Mouse (Mus musculus) neural tube, embryonic 11.5 days (tissue): Measurements from ENCODE around the gene Rbm20. TPM values are rescaled to one million over a fixed set of nuclear protein-coding genes. Genes with fewer than 3 reads are reported as not detected.

Source experiments
- ATAC-seq: fragments of 200-750 bp; cut with Nextera tagmentation; 2 replicates; pipeline ENCODE4 v1.8.0; 2017; ENCODE audit warnings: moderate number of reproducible peaks, mild to moderate bottlenecking, moderate TSS enrichment, moderate library complexity; ENCODE audit not compliant: insufficient read depth, low FRiP score, low TSS enrichment
- DNase-seq: peaks from one replicate; pipeline ENCODE4 v3.0.0-alpha.2; 2015; ENCODE audit warnings: low spot score
- H3K27ac ChIP-seq: fragments of 300-500 bp; sonication (generic); 2 replicates; pipeline ENCODE4 v1.5.1; 2014; ENCODE audit warnings: low read depth, mild to moderate bottlenecking, low read length
- H3K27me3 ChIP-seq: fragments of 300-500 bp; sonication (generic); 2 replicates; pipeline ENCODE4 v1.6.1; 2014; ENCODE audit warnings: mild to moderate bottlenecking, low read length, mixed read lengths; ENCODE audit not compliant: control insufficient read depth, insufficient read depth
- H3K36me3 ChIP-seq: fragments of 300-500 bp; sonication (generic); 2 replicates; pipeline ENCODE4 v1.6.1; 2014; ENCODE audit warnings: mild to moderate bottlenecking, low read length, moderate library complexity, mixed read lengths; ENCODE audit not compliant: control insufficient read depth, insufficient read depth
- H3K4me1 ChIP-seq: fragments of 300-500 bp; sonication (generic); 2 replicates; pipeline ENCODE4 v1.6.1; 2014; ENCODE audit warnings: low read length, mixed read lengths; ENCODE audit not compliant: control insufficient read depth, insufficient read depth
- H3K4me2 ChIP-seq: fragments of 300-500 bp; sonication (generic); 2 replicates; pipeline ENCODE4 v1.6.1; 2014; ENCODE audit warnings: low read depth, mild to moderate bottlenecking, moderate library complexity
- H3K4me3 ChIP-seq: fragments of 300-500 bp; sonication (generic); 2 replicates; pipeline ENCODE4 v1.5.1; 2014; ENCODE audit warnings: low read depth, low read length
- H3K9ac ChIP-seq: fragments of 300-500 bp; sonication (generic); 2 replicates; pipeline ENCODE4 v1.6.1; 2014; ENCODE audit warnings: mild to moderate bottlenecking, low read length
- H3K9me3 ChIP-seq: fragments of 300-500 bp; sonication (generic); 2 replicates; pipeline ENCODE4 v1.6.1; 2016; ENCODE audit warnings: low read length; ENCODE audit not compliant: control insufficient read depth
- WGBS: fragments of 180-500 bp; shearing (Covaris S2); extraction: QIAGEN DNeasy Blood & Tissue Kit; methylation state at CpG from one replicate; pipeline ENCODE4 v1.1.7; 2014; 5-methylcytosine and 5-hydroxymethylcytosine counted together
- polyA plus RNA-seq: library from polyadenylated mRNA; unstranded; fragments of >200 nt; fragmentation: Nextera tagmentation; extraction: Ambion mirVana; gene quantifications from 2 replicates; pipeline ENCODE4 v1.2.1, GENCODE M21; 2014

Rbm20 gene
- polyA plus RNA-seq, 1 experiment from 2014 or later: 2.3 TPM

DNA sequence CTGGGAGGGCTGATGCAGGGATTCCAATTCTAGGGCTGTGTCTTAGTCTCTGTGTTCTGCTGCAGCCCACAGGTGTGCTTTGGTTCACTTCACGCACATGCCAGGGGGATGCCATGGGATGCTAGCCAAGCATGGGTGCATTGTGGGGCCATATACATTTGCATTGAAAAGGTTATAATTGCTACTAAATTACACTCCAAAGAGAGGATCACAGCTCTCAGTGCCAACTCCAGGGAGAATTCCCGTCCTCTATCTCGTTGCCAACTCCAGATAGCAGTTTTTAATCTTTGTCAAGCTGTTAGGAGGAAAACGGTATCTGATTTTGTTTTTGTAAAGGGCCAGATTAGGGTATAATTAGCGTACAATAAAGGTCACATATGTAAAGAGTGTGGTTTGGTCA is 178.7 kb downstream of the Rbm20 start:
- no peak overlapping the region for H3K27ac ChIP-seq
- no peak overlapping the region for H3K4me3 ChIP-seq
- ATAC-seq: no peak
- WGBS: 80% methylated on average over 5 of the region's 5 CpGs
- H3K36me3 ChIP-seq: no peaks in the 10 kb centered on the region
- no peaks in the 10 kb centered on the region for H3K9me3 ChIP-seq
- H3K4me1 ChIP-seq: peaks cover 7% of the 10 kb centered on the region
- H3K27me3 ChIP-seq: no peaks in the 10 kb centered on the region
- DNase-seq: no peak
- H3K4me2 ChIP-seq: no peak overlapping the region
- no peak overlapping the region for H3K9ac ChIP-seq

DNA sequence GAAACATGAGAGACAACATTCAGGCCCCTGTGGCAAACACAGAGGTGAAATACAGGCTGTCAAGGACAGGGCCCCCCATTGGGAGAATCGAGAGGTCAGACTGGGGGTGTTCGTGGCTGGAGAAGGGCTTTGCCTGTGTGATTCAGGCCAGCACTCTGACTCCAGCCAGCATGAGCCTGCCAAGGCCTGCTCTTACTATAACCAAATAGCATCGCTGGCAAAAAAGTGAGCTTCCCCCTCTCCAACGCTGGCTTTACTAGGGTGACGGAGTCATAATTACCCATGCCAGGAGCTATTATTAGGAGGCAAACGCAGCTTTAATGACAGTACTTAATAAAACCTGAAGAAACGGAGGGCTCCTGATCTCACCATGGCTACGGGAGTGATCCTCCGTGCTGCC is 179.7 kb downstream of the Rbm20 start:
- peaks cover 7% of the 10 kb centered on the region for H3K4me1 ChIP-seq
- no peaks in the 10 kb centered on the region for H3K27me3 ChIP-seq
- H3K4me3 ChIP-seq: no peak overlapping the region
- no peak overlapping the region for H3K27ac ChIP-seq
- no peak overlapping the region for H3K9ac ChIP-seq
- ATAC-seq (no peak), DNase-seq (no peak)
- no peaks in the 10 kb centered on the region for H3K36me3 ChIP-seq
- WGBS: 67% methylated on average over 9 of the region's 9 CpGs
- no peak overlapping the region for H3K4me2 ChIP-seq
- H3K9me3 ChIP-seq: no peaks in the 10 kb centered on the region

DNA sequence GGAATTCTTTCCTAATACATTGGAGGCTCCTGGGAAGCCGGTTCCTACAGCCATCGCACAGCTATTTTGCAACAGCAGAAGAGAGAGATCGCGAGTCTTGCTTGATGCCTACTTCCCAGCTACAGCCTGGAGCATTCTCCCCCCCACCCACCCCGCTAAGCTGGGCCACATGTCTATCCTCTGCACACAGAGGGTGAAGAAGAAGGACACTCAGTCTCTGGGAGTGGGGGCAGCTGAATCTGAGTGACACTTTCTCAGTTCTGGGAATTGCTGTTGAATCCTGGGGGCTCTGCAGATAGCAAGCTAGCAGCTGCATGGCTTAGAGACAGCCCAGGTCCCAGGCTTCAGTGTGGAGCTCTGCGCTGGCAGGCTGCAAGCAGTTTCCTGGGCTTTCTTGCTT is 180.9 kb downstream of the Rbm20 start:
- Histone ChIP-seq H3K9me3 (no peaks in the 10 kb centered on the region), H3K27ac (no peak overlapping the region), H3K9ac (no peak overlapping the region), H3K4me1 (peaks cover 2% of the 10 kb centered on the region; the same call in 1 of the 2 replicates), H3K4me3 (no peak overlapping the region), H3K36me3 (no peaks in the 10 kb centered on the region), H3K27me3 (no peaks in the 10 kb centered on the region), H3K4me2 (no peak overlapping the region)
- ATAC-seq: no peak
- DNase-seq: no peak
- WGBS: 89% methylated on average over 6 of the region's 6 CpGs

DNA sequence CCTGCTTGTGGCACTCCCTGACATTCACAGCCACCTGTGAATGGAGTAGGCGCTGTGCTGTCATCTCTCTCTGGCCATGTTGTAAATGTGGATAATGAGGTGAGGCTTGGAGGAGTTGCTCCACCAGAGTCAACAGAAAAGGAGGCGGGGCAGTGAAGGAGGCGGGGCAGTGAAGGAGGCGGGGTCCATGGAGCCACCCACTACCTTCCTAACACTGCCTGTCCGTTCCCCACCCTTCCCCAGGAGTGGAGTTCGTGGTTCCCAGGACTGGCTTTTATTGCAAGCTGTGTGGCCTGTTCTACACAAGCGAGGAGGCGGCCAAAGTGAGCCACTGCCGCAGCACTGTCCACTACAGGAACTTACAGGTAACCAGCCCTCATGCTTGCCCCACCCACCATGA is 182.0 kb downstream of the Rbm20 start:
- 18% methylated on average over 9 of the region's 9 CpGs for WGBS

DNA sequence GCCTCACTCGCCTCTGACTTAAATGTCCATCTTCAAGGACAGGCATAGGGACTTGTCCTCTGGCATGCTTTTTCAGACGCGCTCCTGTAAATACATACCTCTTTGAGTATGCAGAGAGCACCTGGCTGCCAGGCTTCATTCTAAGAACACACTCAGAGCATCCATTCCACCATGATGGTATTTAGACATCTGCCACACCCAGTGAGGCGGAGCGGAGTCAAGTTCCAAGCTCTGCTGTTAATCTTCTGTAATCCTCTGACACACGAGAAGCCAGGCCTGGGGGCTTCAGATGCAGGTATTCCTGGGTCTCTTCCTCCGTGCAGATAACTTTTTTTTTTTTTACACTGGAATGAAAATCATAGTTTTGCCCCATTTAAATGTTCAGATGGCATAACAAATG is 182.5 kb downstream of the Rbm20 start:
- H3K9me3 ChIP-seq: no peaks in the 10 kb centered on the region
- ATAC-seq (no peak), DNase-seq (no peak)
- H3K27ac ChIP-seq: no peak overlapping the region
- no peak overlapping the region for H3K4me2 ChIP-seq
- no peaks in the 10 kb centered on the region for H3K27me3 ChIP-seq
- no peak overlapping the region for H3K9ac ChIP-seq
- H3K4me3 ChIP-seq: no peak overlapping the region
- H3K4me1 ChIP-seq: no peaks in the 10 kb centered on the region
- H3K36me3 ChIP-seq: no peaks in the 10 kb centered on the region
- WGBS: 66% methylated on average over 7 of the region's 7 CpGs

More for the DNA sequence above, 182.0 kb downstream of the Rbm20 start:
- no peak overlapping the region for H3K27ac ChIP-seq
- no peak for DNase-seq
- H3K4me1 ChIP-seq: no peaks in the 10 kb centered on the region
- no peaks in the 10 kb centered on the region for H3K9me3 ChIP-seq
- no peaks in the 10 kb centered on the region for H3K36me3 ChIP-seq
- H3K9ac ChIP-seq: no peak overlapping the region
- H3K4me2 ChIP-seq: no peak overlapping the region
- no peak for ATAC-seq
- no peak overlapping the region for H3K4me3 ChIP-seq
- H3K27me3 ChIP-seq: no peaks in the 10 kb centered on the region

DNA sequence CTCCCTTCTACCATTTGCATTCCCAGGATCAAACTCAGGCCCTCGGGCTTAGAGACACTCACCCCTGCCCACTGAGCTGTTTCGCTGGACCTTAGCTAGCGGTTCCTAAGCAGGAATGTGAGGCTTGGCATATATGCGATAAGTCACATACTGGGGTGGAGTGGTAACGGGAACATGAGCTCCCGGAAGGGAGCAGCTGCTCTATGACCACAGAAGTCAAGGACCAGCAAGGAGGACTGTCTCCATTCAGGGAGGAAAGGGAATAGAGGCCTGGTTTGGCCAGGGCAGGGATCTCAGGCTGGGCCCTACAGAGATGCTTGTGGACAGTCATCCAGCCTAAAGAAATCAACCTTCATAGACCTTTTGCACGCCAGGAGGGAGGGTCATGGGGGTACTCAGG is 184.2 kb downstream of the Rbm20 start:
- DNase-seq (no peak), ATAC-seq (no peak)
- Histone ChIP-seq H3K4me2 (no peak overlapping the region), H3K9ac (no peak overlapping the region), H3K27me3 (no peaks in the 10 kb centered on the region), H3K4me3 (no peak overlapping the region), H3K27ac (no peak overlapping the region), H3K9me3 (no peaks in the 10 kb centered on the region), H3K4me1 (no peaks in the 10 kb centered on the region), H3K36me3 (no peaks in the 10 kb centered on the region)
- 80% methylated on average over 7 of the region's 7 CpGs for WGBS

DNA sequence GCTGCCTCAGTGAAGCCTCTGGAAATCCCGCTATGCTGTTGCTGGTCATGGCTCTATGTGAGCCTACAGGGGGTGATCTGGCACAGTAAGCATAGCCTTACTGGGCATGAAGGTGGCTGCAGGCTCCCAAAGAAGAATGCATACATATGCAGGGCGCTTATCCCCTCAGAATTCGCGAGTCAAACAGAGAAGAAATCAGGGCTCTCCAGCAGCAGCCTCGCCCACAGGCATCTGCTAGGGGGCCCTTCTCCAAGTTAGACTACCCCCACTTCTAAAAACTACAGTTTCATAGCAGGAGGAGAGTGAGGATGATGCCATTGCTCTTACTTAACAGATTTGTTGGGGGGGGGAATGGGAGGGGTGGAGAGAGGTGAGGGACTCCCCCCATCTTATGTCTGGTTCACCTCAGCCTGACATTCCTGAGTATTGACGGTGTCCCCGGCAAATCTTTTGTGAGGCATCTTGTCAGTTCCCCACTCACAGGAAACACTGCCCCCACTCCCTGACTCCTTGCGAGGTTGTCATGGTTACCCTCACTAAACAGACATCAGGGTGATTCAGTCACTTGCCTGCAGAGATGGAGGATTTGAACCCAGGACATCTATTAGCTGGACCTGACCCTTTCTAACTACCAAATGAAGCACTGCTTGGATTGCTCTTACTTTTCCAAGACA is 185.6 kb downstream of the Rbm20 start:
- Histone ChIP-seq H3K27ac (no peak overlapping the region), H3K27me3 (no peaks in the 10 kb centered on the region), H3K36me3 (no peaks in the 10 kb centered on the region), H3K4me2 (no peak overlapping the region), H3K9me3 (no peaks in the 10 kb centered on the region), H3K9ac (no peak overlapping the region), H3K4me1 (no peaks in the 10 kb centered on the region), H3K4me3 (no peak overlapping the region)
- DNase-seq (no peak), ATAC-seq (no peak)
- 80% methylated on average over 8 of the region's 8 CpGs for WGBS

DNA sequence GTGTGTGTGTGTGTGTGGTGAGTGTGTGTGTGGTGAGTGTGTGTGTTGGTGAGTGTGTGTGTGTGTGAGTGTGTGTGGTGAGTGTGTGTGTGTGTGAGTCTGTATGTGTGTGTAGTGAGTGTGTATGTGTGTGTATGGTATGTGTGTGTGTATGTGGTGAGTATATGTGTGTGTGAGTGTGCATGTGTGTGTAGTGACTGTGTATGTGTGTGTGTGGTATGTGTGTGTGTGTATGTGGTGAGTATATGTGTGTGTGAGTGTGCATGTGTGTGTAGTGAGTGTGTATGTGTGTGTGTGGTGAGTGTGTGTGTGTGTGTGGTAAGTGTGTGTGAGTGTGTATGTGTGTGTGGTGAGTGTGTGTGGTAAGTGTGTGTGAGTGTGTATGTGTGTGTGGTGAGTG is 190.1 kb downstream of the Rbm20 start:
- no peaks in the 10 kb centered on the region for H3K9me3 ChIP-seq
- no peaks in the 10 kb centered on the region for H3K27me3 ChIP-seq
- no peak overlapping the region for H3K27ac ChIP-seq
- DNase-seq: no peak
- H3K4me3 ChIP-seq: no peak overlapping the region
- H3K9ac ChIP-seq: no peak overlapping the region
- no peaks in the 10 kb centered on the region for H3K36me3 ChIP-seq
- H3K4me2 ChIP-seq: no peak overlapping the region
- no peak for ATAC-seq
- H3K4me1 ChIP-seq: no peaks in the 10 kb centered on the region

DNA sequence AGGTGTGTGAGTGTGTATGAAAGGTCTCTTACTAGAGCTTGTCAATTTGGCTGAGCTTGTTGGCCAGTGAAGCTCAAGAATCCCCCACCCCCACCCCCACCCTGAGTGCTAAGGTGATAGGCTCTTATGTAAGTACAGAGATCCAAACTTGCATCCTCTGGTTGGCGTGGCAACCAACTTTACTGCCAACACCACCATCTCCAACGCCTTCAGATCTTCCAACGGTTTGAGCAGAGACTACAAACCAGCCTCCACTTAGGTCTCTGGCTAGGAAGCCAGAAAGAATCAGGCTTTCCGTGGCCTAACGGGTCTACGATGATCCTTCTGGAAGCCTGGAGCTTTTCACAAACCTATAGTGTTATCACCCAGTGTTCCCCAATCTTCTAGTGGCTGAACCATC is 191.0 kb downstream of the Rbm20 start:
- Histone ChIP-seq H3K4me1 (no peaks in the 10 kb centered on the region), H3K36me3 (no peaks in the 10 kb centered on the region), H3K9ac (no peak overlapping the region), H3K27me3 (no peaks in the 10 kb centered on the region), H3K27ac (no peak overlapping the region), H3K4me2 (no peak overlapping the region), H3K9me3 (no peaks in the 10 kb centered on the region), H3K4me3 (no peak overlapping the region)
- WGBS: 80% methylated on average over 6 of the region's 6 CpGs
- no peak for DNase-seq
- no peak for ATAC-seq
